Mouse (Mus musculus) liver, postnatal 0 days (tissue): ENCODE data around the gene BC107364.
"Not testable (repeated sequence)": the region's sequence is repeated elsewhere in the genome, so short reads cannot be mapped to it uniquely, and the experiment has no call there.

Experiments
- CTCF ChIP-seq: sonication (generic); IDR thresholded peaks from 2 replicates; pipeline ENCODE4 v1.5.1; 2016; ENCODE audit warnings: antibody characterized with exemption, low read depth
- EP300 ChIP-seq: IDR thresholded peaks from 2 replicates; pipeline ENCODE4 v1.6.1; 2016; ENCODE audit warnings: antibody characterized with exemption, low read depth, mild to moderate bottlenecking

DNA sequence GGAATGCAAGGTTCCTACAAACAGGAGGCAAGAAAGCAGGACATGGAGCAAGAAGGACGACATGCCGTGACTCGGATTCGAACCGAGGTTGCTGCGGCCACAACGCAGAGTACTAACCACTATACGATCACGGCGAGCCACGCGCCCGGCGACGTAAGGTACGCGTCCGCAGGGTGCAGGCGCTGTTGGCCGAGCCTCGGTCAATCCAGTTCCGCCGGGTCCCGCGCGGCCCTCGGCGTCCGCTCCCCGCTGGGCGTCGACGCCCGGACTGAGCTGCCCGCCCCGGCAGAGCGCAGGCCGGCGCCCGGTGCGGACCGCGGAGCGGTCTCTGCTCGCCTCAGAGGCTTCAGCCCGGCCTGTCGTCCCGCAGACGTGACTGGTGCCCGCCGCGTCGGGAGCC is 5.9 kb upstream of the BC107364 start:
- not testable (repeated sequence) for TF ChIP-seq CTCF, EP300
